Mouse (Mus musculus): ENCODE data around the gene Mettl6. TPM values are rescaled to one million over a fixed set of nuclear protein-coding genes. Genes with fewer than 3 reads are reported as not detected.

Mettl6 gene
- polyA plus RNA-seq (2012; rRNA removed) = 30.9 and 35.4 TPM in 2 replicates

DNA sequence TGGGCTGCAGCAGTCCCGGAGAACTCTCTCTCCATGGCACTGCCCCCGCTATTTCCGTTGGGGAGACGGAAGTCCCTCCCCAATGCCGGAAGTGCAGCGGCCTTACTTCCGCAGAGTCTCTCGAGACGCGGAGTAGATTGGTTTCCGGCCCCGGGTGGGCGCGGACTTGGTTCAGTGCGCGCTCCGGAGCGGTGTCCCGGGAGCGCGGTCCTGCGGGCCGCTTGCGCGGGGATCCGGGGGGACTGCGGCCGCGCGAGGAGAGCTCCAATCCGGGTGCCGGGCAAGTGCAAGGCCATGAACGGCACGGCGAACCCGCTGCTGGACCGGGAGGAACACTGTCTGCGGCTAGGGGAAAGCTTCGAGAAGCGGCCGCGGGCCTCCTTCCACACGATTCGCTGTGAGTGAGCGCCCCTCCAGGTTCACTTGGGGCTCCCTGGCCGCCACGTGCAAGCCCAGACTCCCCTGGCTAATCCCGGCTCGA is at the start of gene Mettl6:
Mettl6 (minus strand) TSS at position 66 of the 481 bp plus-strand sequence.
- TF ChIP-seq CTCF (IDR thresholded peaks at IDR 0.05; ENCODE audit: control insufficient read depth, insufficient read depth, insufficient replicate concordance, low read depth, low read length) (no peak), POLR2A (IDR thresholded peaks at IDR 0.05; ENCODE audit: control insufficient read depth, low read depth, low read length) (peak; percentile 86)
- H3K4me1 ChIP-seq (ENCODE audit: control insufficient read depth, insufficient read depth, low read length) = peaks cover 3% of the 10 kb centered on the region; the same call in 1 of the 2 replicates
- H3K36me3 ChIP-seq (ENCODE audit: control insufficient read depth, insufficient read depth, low read length) = no peaks in the 10 kb centered on the region; the same call in none of the 2 replicates
- peak within 1 kb of the TSS; percentile 79 for H3K27ac ChIP-seq (ENCODE audit: control insufficient read depth, insufficient read depth, low read depth, low read length)
- peak within 1 kb of the TSS; percentile 81 for H3K4me3 ChIP-seq (ENCODE audit: control insufficient read depth, low read depth, low read length)
- H3K27me3 ChIP-seq (ENCODE audit: control insufficient read depth, insufficient read depth, low read length) = no peaks in the 10 kb centered on the region

DNA sequence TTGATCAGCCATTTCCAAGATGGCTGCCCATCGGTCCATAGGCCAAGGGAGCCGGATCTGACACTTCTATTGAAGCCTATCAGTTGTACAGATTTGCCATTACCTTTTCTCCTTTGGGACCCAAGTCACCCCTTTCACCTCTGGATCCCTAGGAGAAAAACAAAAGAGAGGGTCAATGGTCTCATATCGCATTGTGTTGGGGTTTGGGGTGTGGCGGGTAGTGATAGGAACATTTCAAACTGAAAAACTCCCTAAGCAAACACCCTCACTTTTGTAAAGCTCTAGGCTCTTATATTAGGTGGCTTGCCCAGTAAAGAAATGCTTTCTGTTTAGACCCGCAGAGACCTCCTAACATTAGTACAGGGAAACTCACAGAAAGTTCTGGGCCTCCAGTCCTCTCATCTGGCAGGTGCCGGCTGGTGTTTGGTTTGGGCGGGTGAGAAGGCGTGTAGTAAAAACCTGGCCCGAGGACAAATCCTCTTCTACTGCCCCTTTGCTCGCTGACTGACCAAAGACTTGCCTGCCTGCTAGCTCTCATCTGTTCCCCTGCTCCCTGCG is 49.1 kb upstream of the Mettl6 start:
- H3K4me1 ChIP-seq (ENCODE audit: control insufficient read depth, insufficient read depth, low read length) = no peaks in the 10 kb centered on the region
- H3K4me3 ChIP-seq (ENCODE audit: control insufficient read depth, low read depth, low read length) = no peak overlapping the region
- H3K27me3 ChIP-seq (ENCODE audit: control insufficient read depth, insufficient read depth, low read length) = no peaks in the 10 kb centered on the region
- H3K27ac ChIP-seq (ENCODE audit: control insufficient read depth, insufficient read depth, low read depth, low read length) = no peak overlapping the region
- no peak for TF ChIP-seq POLR2A (IDR thresholded peaks at IDR 0.05; ENCODE audit: control insufficient read depth, low read depth, low read length)
- no peaks in the 10 kb centered on the region for H3K36me3 ChIP-seq (ENCODE audit: control insufficient read depth, insufficient read depth, low read length)

GRCm38 (mm10) chr14:31537298-31537697 is 42.5 kb upstream of the Mettl6 start:
- Histone ChIP-seq H3K4me1 (ENCODE audit: control insufficient read depth, insufficient read depth, low read length) (no peaks in the 10 kb centered on the region; the same call in 1 of the 2 replicates), H3K27ac (ENCODE audit: control insufficient read depth, insufficient read depth, low read depth, low read length) (no peak overlapping the region), H3K36me3 (ENCODE audit: control insufficient read depth, insufficient read depth, low read length) (no peaks in the 10 kb centered on the region), H3K27me3 (ENCODE audit: control insufficient read depth, insufficient read depth, low read length) (no peaks in the 10 kb centered on the region), H3K4me3 (ENCODE audit: control insufficient read depth, low read depth, low read length) (no peak overlapping the region)
- no peak for TF ChIP-seq POLR2A (IDR thresholded peaks at IDR 0.05; ENCODE audit: control insufficient read depth, low read depth, low read length)
- TF ChIP-seq CTCF (IDR thresholded peaks at IDR 0.05; ENCODE audit: control insufficient read depth, insufficient read depth, insufficient replicate concordance, low read depth, low read length) = no peak

DNA sequence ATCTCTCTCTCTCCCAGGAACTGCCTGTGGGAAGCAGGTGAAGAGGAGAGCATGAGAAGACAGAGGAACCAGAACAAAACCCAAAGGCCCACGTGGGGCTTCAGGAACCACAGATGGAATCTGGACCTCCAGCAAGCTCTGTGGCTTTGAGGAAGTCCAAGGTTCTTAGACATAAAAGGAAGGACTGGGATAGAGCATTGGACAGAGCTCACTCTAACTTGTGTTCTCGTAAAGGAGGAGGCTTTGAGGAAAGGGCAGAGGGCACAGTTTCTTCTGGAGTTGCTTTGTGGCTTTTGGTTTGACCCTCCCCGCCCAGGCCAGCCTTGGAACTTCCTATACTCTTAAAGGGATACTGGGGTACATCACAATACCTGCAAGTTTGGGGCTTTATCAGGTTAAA is 37.8 kb upstream of the Mettl6 start:
- Histone ChIP-seq H3K36me3 (ENCODE audit: control insufficient read depth, insufficient read depth, low read length) (no peaks in the 10 kb centered on the region), H3K4me3 (ENCODE audit: control insufficient read depth, low read depth, low read length) (no peak overlapping the region), H3K27me3 (ENCODE audit: control insufficient read depth, insufficient read depth, low read length) (no peaks in the 10 kb centered on the region), H3K4me1 (ENCODE audit: control insufficient read depth, insufficient read depth, low read length) (no peaks in the 10 kb centered on the region; the same call in 1 of the 2 replicates), H3K27ac (ENCODE audit: control insufficient read depth, insufficient read depth, low read depth, low read length) (no peak overlapping the region)
- TF ChIP-seq POLR2A (IDR thresholded peaks at IDR 0.05; ENCODE audit: control insufficient read depth, low read depth, low read length) (no peak), CTCF (IDR thresholded peaks at IDR 0.05; ENCODE audit: control insufficient read depth, insufficient read depth, insufficient replicate concordance, low read depth, low read length) (no peak)

- TF ChIP-seq CTCF (IDR thresholded peaks at IDR 0.05; ENCODE audit: control insufficient read depth, insufficient read depth, insufficient replicate concordance, low read depth, low read length) (no peak), POLR2A (IDR thresholded peaks at IDR 0.05; ENCODE audit: control insufficient read depth, low read depth, low read length) (no peak)
- no peak overlapping the region for H3K27ac ChIP-seq (ENCODE audit: control insufficient read depth, insufficient read depth, low read depth, low read length)
Observed at GRCm38 (mm10) chr14:31531506-31532148, 36.8 kb upstream of the Mettl6 start.

DNA sequence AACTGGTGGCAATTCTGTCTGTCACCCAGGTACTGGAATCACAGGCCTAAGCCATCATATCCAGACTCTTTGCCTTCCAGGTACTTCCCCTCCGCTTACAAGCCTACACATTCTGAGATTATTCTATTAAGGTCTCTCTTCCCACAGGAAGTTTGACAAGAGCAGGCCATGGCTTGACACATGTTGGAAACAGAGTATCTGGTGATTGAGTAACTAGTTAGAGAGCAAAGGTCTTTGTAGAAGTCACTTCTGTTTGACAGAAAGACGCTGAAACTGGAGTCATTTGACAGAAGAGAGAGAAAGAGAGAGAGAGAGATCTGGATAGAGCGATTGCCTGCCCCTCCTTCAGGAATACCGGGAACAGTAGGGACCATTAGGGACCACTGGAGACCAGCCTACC is 36.0 kb upstream of the Mettl6 start:
- no peak overlapping the region for H3K27ac ChIP-seq (ENCODE audit: control insufficient read depth, insufficient read depth, low read depth, low read length)
- no peak overlapping the region for H3K4me3 ChIP-seq (ENCODE audit: control insufficient read depth, low read depth, low read length)
- H3K4me1 ChIP-seq (ENCODE audit: control insufficient read depth, insufficient read depth, low read length) = no peaks in the 10 kb centered on the region; the same call in 1 of the 2 replicates
- no peaks in the 10 kb centered on the region for H3K36me3 ChIP-seq (ENCODE audit: control insufficient read depth, insufficient read depth, low read length)
- H3K27me3 ChIP-seq (ENCODE audit: control insufficient read depth, insufficient read depth, low read length) = no peaks in the 10 kb centered on the region
- TF ChIP-seq POLR2A (IDR thresholded peaks at IDR 0.05; ENCODE audit: control insufficient read depth, low read depth, low read length) (no peak), CTCF (IDR thresholded peaks at IDR 0.05; ENCODE audit: control insufficient read depth, insufficient read depth, insufficient replicate concordance, low read depth, low read length) (no peak)

More at GRCm38 (mm10) chr14:31531506-31532148, 36.8 kb upstream of the Mettl6 start:
- no peaks in the 10 kb centered on the region for H3K27me3 ChIP-seq (ENCODE audit: control insufficient read depth, insufficient read depth, low read length)
- H3K36me3 ChIP-seq (ENCODE audit: control insufficient read depth, insufficient read depth, low read length) = no peaks in the 10 kb centered on the region
- no peak overlapping the region for H3K4me3 ChIP-seq (ENCODE audit: control insufficient read depth, low read depth, low read length)
- H3K4me1 ChIP-seq (ENCODE audit: control insufficient read depth, insufficient read depth, low read length) = no peaks in the 10 kb centered on the region; the same call in 1 of the 2 replicates

- no peak for TF ChIP-seq POLR2A (IDR thresholded peaks at IDR 0.05; ENCODE audit: control insufficient read depth, low read depth, low read length)
- TF ChIP-seq CTCF (IDR thresholded peaks at IDR 0.05; ENCODE audit: control insufficient read depth, insufficient read depth, insufficient replicate concordance, low read depth, low read length) = no peak
- no peak overlapping the region for H3K27ac ChIP-seq (ENCODE audit: control insufficient read depth, insufficient read depth, low read depth, low read length)
- no peaks in the 10 kb centered on the region for H3K27me3 ChIP-seq (ENCODE audit: control insufficient read depth, insufficient read depth, low read length)
- no peaks in the 10 kb centered on the region for H3K36me3 ChIP-seq (ENCODE audit: control insufficient read depth, insufficient read depth, low read length)
- H3K4me3 ChIP-seq (ENCODE audit: control insufficient read depth, low read depth, low read length) = no peak overlapping the region
- no peaks in the 10 kb centered on the region for H3K4me1 ChIP-seq (ENCODE audit: control insufficient read depth, insufficient read depth, low read length)
Observed at GRCm38 (mm10) chr14:31525040-31525810, 30.4 kb upstream of the Mettl6 start.

Data from testis, adult 2 months (tissue).